Mouse (Mus musculus): ENCODE data around the gene Zfp68. TPM values are rescaled to one million over a fixed set of nuclear protein-coding genes. Genes with fewer than 3 reads are reported as not detected.
"Not testable (repeated sequence)": the region's sequence is repeated elsewhere in the genome, so short reads cannot be mapped to it uniquely, and the experiment has no call there.

The Zfp68 gene
- polyA plus RNA-seq, 1 experiment from 2014 or later: 25.0 TPM

GRCm38 (mm10) chr5:138618353-138618752 is 1.2 kb downstream of the Zfp68 start:
- peak; percentile 59 for TF ChIP-seq CTCF (IDR thresholded peaks at IDR 0.05; ENCODE audit: low read depth)
- ATAC-seq: no peak
- Histone ChIP-seq H3K27ac (ENCODE audit: low read depth, low read length) (no peak overlapping the region), H3K4me2 (replicated peaks; ENCODE audit: low read depth) (peak overlapping the region; percentile 62), H3K4me1 (replicated peaks; ENCODE audit: control insufficient read depth, insufficient read depth, low read length) (no peaks in the 10 kb centered on the region), H3K4me3 (ENCODE audit: low read depth, low read length) (peak overlapping the region; percentile 95; the same call in 1 of the 2 replicates), H3K36me3 (ENCODE audit: control insufficient read depth, insufficient read depth) (peaks cover 37% of the 10 kb centered on the region), H3K27me3 (replicated peaks; ENCODE audit: control insufficient read depth, insufficient read depth, low read length) (no peaks in the 10 kb centered on the region), H3K9me3 (ENCODE audit: control insufficient read depth) (peaks cover 3% of the 10 kb centered on the region; the same call in 1 of the 2 replicates), H3K9ac (ENCODE audit: low read depth, low read length) (no peak overlapping the region)
- 92% methylated on average over 1 of the region's 1 CpGs for WGBS

- no peak for TF ChIP-seq CTCF (IDR thresholded peaks at IDR 0.05; ENCODE audit: low read depth)
- ATAC-seq: no peak
- Histone ChIP-seq H3K9ac (ENCODE audit: low read depth, low read length) (no peak overlapping the region), H3K36me3 (ENCODE audit: control insufficient read depth, insufficient read depth) (no peaks in the 10 kb centered on the region), H3K27ac (ENCODE audit: low read depth, low read length) (no peak overlapping the region), H3K4me1 (replicated peaks; ENCODE audit: control insufficient read depth, insufficient read depth, low read length) (no peaks in the 10 kb centered on the region), H3K9me3 (ENCODE audit: control insufficient read depth) (0 out of 2 replicates have a peak, but pooled peaks cover 9% of the 10 kb centered on the region), H3K4me3 (ENCODE audit: low read depth, low read length) (no peak overlapping the region), H3K27me3 (replicated peaks; ENCODE audit: control insufficient read depth, insufficient read depth, low read length) (no peaks in the 10 kb centered on the region), H3K4me2 (replicated peaks; ENCODE audit: low read depth) (no peak overlapping the region)
- WGBS: 86% methylated on average over 6 of the region's 6 CpGs
These were observed 32.2 kb downstream of the Zfp68 start for GRCm38 (mm10) chr5:138587396-138587795.

- peak; percentile 47 for TF ChIP-seq CTCF (IDR thresholded peaks at IDR 0.05; ENCODE audit: low read depth)
- H3K4me1 ChIP-seq (replicated peaks; ENCODE audit: control insufficient read depth, insufficient read depth, low read length): no peaks in the 10 kb centered on the region
- no peak overlapping the region for H3K4me3 ChIP-seq (ENCODE audit: low read depth, low read length)
- no peak for ATAC-seq
- no peaks in the 10 kb centered on the region for H3K36me3 ChIP-seq (ENCODE audit: control insufficient read depth, insufficient read depth)
- no peak overlapping the region for H3K9ac ChIP-seq (ENCODE audit: low read depth, low read length)
- no peaks in the 10 kb centered on the region for H3K27me3 ChIP-seq (replicated peaks; ENCODE audit: control insufficient read depth, insufficient read depth, low read length)
- H3K4me2 ChIP-seq (replicated peaks; ENCODE audit: low read depth): no peak overlapping the region
- 54% methylated on average over 4 of the region's 4 CpGs for WGBS
- H3K9me3 ChIP-seq (ENCODE audit: control insufficient read depth): no peaks in the 10 kb centered on the region
- H3K27ac ChIP-seq (ENCODE audit: low read depth, low read length): no peak overlapping the region
These were observed 47.9 kb downstream of the Zfp68 start for GRCm38 (mm10) chr5:138571623-138572022.

- not testable (repeated sequence) for ATAC-seq
- 80% methylated on average over 2 of the region's 2 CpGs for WGBS
These were observed 54.9 kb downstream of the Zfp68 start, which contains the start of gene 1700123K08Rik for GRCm38 (mm10) chr5:138564612-138565011. TSS of gene 1700123K08Rik (minus strand) at chr5:138564712.

More at GRCm38 (mm10) chr5:138564612-138565011, 54.9 kb downstream of the Zfp68 start, which contains the start of gene 1700123K08Rik:
- H3K27me3 ChIP-seq (replicated peaks; ENCODE audit: control insufficient read depth, insufficient read depth, low read length); H3K4me3 ChIP-seq (ENCODE audit: low read depth, low read length); H3K9me3 ChIP-seq (ENCODE audit: control insufficient read depth); H3K36me3 ChIP-seq (ENCODE audit: control insufficient read depth, insufficient read depth); H3K4me2 ChIP-seq (replicated peaks; ENCODE audit: low read depth); H3K27ac ChIP-seq (ENCODE audit: low read depth, low read length); H3K4me1 ChIP-seq (replicated peaks; ENCODE audit: control insufficient read depth, insufficient read depth, low read length); H3K9ac ChIP-seq (ENCODE audit: low read depth, low read length): not testable (repeated sequence)

Small RNA genes within 50 kb of the gene (microRNA-seq; reads per million reads assigned to microRNA genes)
- gene Gm24082: not detected

Other genes with a start within 250 kb of the Zfp68 start
- 9.2 and 11.0 TPM in 2 replicates for gene Zfp157, start 178.3 kb downstream of the Zfp68 start, polyA plus RNA-seq (2015; fragmentation: Nextera tagmentation; extraction: Ambion mirVana)
- not detected in 2 replicates for gene 1700123K08Rik, start 55.0 kb downstream of the Zfp68 start, polyA plus RNA-seq (2015; fragmentation: Nextera tagmentation; extraction: Ambion mirVana)
- 3.4 and 3.7 TPM in 2 replicates for gene A430033K04Rik, start 3.1 kb upstream of the Zfp68 start, polyA plus RNA-seq (2015; fragmentation: Nextera tagmentation; extraction: Ambion mirVana)
- 2.5 and 3.3 TPM in 2 replicates for gene Fam20c, start 134.8 kb upstream of the Zfp68 start, polyA plus RNA-seq (2015; fragmentation: Nextera tagmentation; extraction: Ambion mirVana)
- not detected in 2 replicates for gene Gm5294, start 200.3 kb upstream of the Zfp68 start, polyA plus RNA-seq (2015; fragmentation: Nextera tagmentation; extraction: Ambion mirVana)

Measured in intestine, postnatal 0 days (tissue).